8 mouse cellular contexts compared by ENCODE assay signal in the genomic region with DNA sequence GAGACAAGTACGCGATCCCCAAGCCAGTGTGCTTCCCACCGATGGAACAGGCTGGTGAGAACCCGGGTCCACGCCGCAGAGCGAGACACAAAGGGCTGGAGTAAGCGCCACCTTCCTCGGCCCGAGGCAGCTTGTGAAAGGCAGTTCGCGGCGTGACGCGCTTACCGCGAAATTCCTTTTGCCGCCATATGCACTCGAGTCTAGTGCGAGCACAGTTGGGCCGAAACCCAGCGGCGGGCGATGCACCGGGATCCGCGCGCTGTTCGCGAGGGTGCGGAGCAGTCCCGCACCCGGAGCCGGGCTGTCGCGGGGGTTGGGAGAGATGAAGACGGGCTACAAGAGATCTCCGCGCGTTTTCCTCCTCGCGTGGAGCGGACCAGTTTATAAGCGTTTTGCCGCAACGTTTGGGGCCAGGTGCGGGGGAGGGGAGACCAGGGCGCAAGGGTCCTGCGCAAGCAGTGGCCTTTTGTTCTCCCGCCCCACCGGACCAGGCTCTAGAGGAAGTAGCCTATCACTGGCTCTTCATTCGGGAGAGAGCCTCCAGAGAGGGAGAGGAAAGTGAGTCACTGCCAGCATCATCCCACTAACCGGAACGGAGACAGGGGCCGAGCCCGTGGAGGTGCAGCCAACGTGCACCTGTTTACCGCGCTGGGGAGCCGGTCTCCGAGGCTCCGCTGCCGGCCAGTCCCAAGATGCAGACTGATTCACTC. TPM values are rescaled to one million over a fixed set of nuclear protein-coding genes. Genes with fewer than 3 reads are reported as not detected.
A peak's percentile ranks its signal among the peaks of the same experiment; 100 is the strongest.
DNase-seq lines count a peak whose midpoint lies in the region; ATAC-seq and TF ChIP-seq lines count a peak whose summit lies in the region.

No protein-coding gene starts in this region.

- H3K9me3 ChIP-seq in embryonic facial prominence, embryonic 14.5 days (ENCODE audit: control insufficient read depth, low read length): no peaks in the 10 kb centered on the region
- H3K9me3 ChIP-seq in heart, embryonic 15.5 days (replicated peaks): no peaks in the 10 kb centered on the region
- H3K9me3 ChIP-seq in neural tube, embryonic 13.5 days: no peaks in the 10 kb centered on the region

- peak; percentile 64 for ATAC-seq in embryonic facial prominence, embryonic 14.5 days (ENCODE audit: low read depth)
- peak; percentile 77 for ATAC-seq in heart, embryonic 15.5 days (replicated peaks; ENCODE audit: insufficient number of reproducible peaks, insufficient read depth, low FRiP score, low read depth)
- ATAC-seq in neural tube, embryonic 13.5 days (ENCODE audit: low read depth): peak; percentile 68

- TF ChIP-seq POLR2A in bone marrow macrophage, adult 2 months (IDR thresholded peaks at IDR 0.05; ENCODE audit: borderline replicate concordance, low read depth, low read length): no peak
- peak; percentile 18; the same call in 1 of the 2 replicates for TF ChIP-seq POLR2A in lung, adult 2 months (IDR thresholded peaks at IDR 0.05; ENCODE audit: borderline replicate concordance, extremely low read depth, low read depth, low read length)

- peak; percentile 80 for DNase-seq in CD4-positive helper T cell, adult 2 months (ENCODE audit: low read depth, low spot score)
- DNase-seq in embryonic facial prominence, embryonic 14.5 days (ENCODE audit: low spot score): peak; percentile 82
- DNase-seq in layer of hippocampus, adult 2 months (ENCODE audit: low spot score in 2 of 2): peak; percentile 50 to 56
- peak; percentile 46 for DNase-seq in lung, adult 2 months
- peak; percentile 58 for DNase-seq in telencephalon, adult 2 months (ENCODE audit: low read depth, low spot score)

- H3K27me3 ChIP-seq in embryonic facial prominence, embryonic 14.5 days (replicated peaks; ENCODE audit: control insufficient read depth, insufficient read depth, low read length): no peaks in the 10 kb centered on the region
- no peaks in the 10 kb centered on the region for H3K27me3 ChIP-seq in heart, embryonic 15.5 days
- no peaks in the 10 kb centered on the region for H3K27me3 ChIP-seq in neural tube, embryonic 13.5 days

- H3K4me2 ChIP-seq in embryonic facial prominence, embryonic 14.5 days (ENCODE audit: low read depth, low read length): peak overlapping the region; percentile 94
- peak overlapping the region; percentile 91 for H3K4me2 ChIP-seq in heart, embryonic 15.5 days
- peak overlapping the region; percentile 85 for H3K4me2 ChIP-seq in neural tube, embryonic 13.5 days

- H3K27ac ChIP-seq in bone marrow macrophage, adult 2 months (ENCODE audit: insufficient read depth, low read depth, low read length): peak overlapping the region; percentile 84
- H3K27ac ChIP-seq in embryonic facial prominence, embryonic 14.5 days (replicated peaks; ENCODE audit: low read depth, low read length): peak overlapping the region; percentile 94
- H3K27ac ChIP-seq in heart, embryonic 15.5 days: peak overlapping the region; percentile 98
- peak overlapping the region; percentile 97 for H3K27ac ChIP-seq in layer of hippocampus, adult 2 months
- H3K27ac ChIP-seq in neural tube, embryonic 13.5 days (replicated peaks): peak overlapping the region; percentile 100

- 0 out of 2 replicates have a peak, but pooled peaks cover 4% of the 10 kb centered on the region for H3K36me3 ChIP-seq in embryonic facial prominence, embryonic 14.5 days (ENCODE audit: control insufficient read depth, insufficient read depth, low read length)
- 0 out of 2 replicates have a peak, but pooled peaks cover 4% of the 10 kb centered on the region for H3K36me3 ChIP-seq in heart, embryonic 15.5 days
- H3K36me3 ChIP-seq in neural tube, embryonic 13.5 days: peaks cover 14% of the 10 kb centered on the region

- TF ChIP-seq CTCF in bone marrow macrophage, adult 2 months (IDR thresholded peaks at IDR 0.05; ENCODE audit: low read depth, low read length): no peak
- TF ChIP-seq CTCF in layer of hippocampus, adult 2 months (conservative IDR thresholded peaks at IDR 0.05): no peak
- no peak for TF ChIP-seq CTCF in lung, adult 2 months (IDR thresholded peaks at IDR 0.05; ENCODE audit: insufficient read depth, low read length)

- peak overlapping the region; percentile 87 for H3K4me3 ChIP-seq in bone marrow macrophage, adult 2 months (ENCODE audit: insufficient read depth, low read length)
- peak overlapping the region; percentile 79 for H3K4me3 ChIP-seq in embryonic facial prominence, embryonic 14.5 days (ENCODE audit: low read depth, low read length)
- peak overlapping the region; percentile 89 for H3K4me3 ChIP-seq in heart, embryonic 15.5 days
- H3K4me3 ChIP-seq in layer of hippocampus, adult 2 months: peak overlapping the region; percentile 73
- peak overlapping the region; percentile 75 for H3K4me3 ChIP-seq in lung, adult 2 months (replicated peaks; ENCODE audit: extremely low read depth, low read depth, low read length)
- peak overlapping the region; percentile 89 for H3K4me3 ChIP-seq in neural tube, embryonic 13.5 days

- peaks cover 23% of the 10 kb centered on the region for H3K4me1 ChIP-seq in bone marrow macrophage, adult 2 months (ENCODE audit: control insufficient read depth, insufficient read depth, low read length)
- H3K4me1 ChIP-seq in embryonic facial prominence, embryonic 14.5 days (ENCODE audit: control insufficient read depth, insufficient read depth, low read length): peaks cover 19% of the 10 kb centered on the region
- peaks cover 26% of the 10 kb centered on the region for H3K4me1 ChIP-seq in heart, embryonic 15.5 days (replicated peaks)
- H3K4me1 ChIP-seq in lung, adult 2 months (ENCODE audit: control insufficient read depth, insufficient read depth, low read length): peaks cover 6% of the 10 kb centered on the region; the same call in 1 of the 2 replicates
- H3K4me1 ChIP-seq in neural tube, embryonic 13.5 days (replicated peaks): peaks cover 37% of the 10 kb centered on the region

- peak overlapping the region; percentile 90 for H3K9ac ChIP-seq in embryonic facial prominence, embryonic 14.5 days (ENCODE audit: low read depth, low read length)
- H3K9ac ChIP-seq in heart, embryonic 15.5 days: peak overlapping the region; percentile 90
- H3K9ac ChIP-seq in neural tube, embryonic 13.5 days: peak overlapping the region; percentile 100

- under 1% methylated on average over 47 of the region's 63 CpGs for WGBS in embryonic facial prominence, embryonic 14.5 days
- WGBS in heart, embryonic 15.5 days: under 1% methylated on average over 63 of the region's 63 CpGs
- whole genome bisulfite sequencing in lung, adult 2 months: under 1% methylated on average over 63 of the region's 63 CpGs
- WGBS in neural tube, embryonic 13.5 days: 0% methylated on average over 63 of the region's 63 CpGs

RNA-seq across cellular contexts. Expression of a gene that starts 1.4 kb away (rescaled TPM):
- 26.2 and 31.5 TPM in 2 replicates for polyA plus RNA-seq in bone marrow macrophage, adult 2 months (2012; ENCODE audit: insufficient read depth, insufficient read length, missing spikeins)
- polyA plus RNA-seq in embryonic facial prominence, embryonic 14.5 days (2014; fragmentation: Nextera tagmentation; extraction: Ambion mirVana): 46.1 and 56.2 TPM in 2 replicates
- polyA plus RNA-seq in heart, embryonic 15.5 days (2015; fragmentation: Nextera tagmentation; extraction: Ambion mirVana): 66.1 and 67.8 TPM in 2 replicates
- 10 to 100 TPM; 78.9 to 80.9 TPM for total RNA-seq in layer of hippocampus, adult 2 months (2021)
- polyA plus RNA-seq in lung, adult 2 months (2012; rRNA removed): 17.6 and 19.9 TPM in 2 replicates
- 140 and 158 TPM in 2 replicates for polyA plus RNA-seq in neural tube, embryonic 13.5 days (2015; fragmentation: Nextera tagmentation; extraction: Ambion mirVana)

RNA-seq across cellular contexts. Expression of a gene that starts 58.3 kb away (rescaled TPM):
- 80.7 and 83.9 TPM in 2 replicates for polyA plus RNA-seq in bone marrow macrophage, adult 2 months (2012; ENCODE audit: insufficient read depth, insufficient read length, missing spikeins)
- 141 and 147 TPM in 2 replicates for polyA plus RNA-seq in embryonic facial prominence, embryonic 14.5 days (2014; fragmentation: Nextera tagmentation; extraction: Ambion mirVana)
- 158 and 170 TPM in 2 replicates for polyA plus RNA-seq in heart, embryonic 15.5 days (2015; fragmentation: Nextera tagmentation; extraction: Ambion mirVana)
- 10 to 100 TPM; 73.5 to 78.1 TPM for total RNA-seq in layer of hippocampus, adult 2 months (2021)
- 23.0 and 37.9 TPM in 2 replicates for polyA plus RNA-seq in lung, adult 2 months (2012; rRNA removed)
- polyA plus RNA-seq in neural tube, embryonic 13.5 days (2015; fragmentation: Nextera tagmentation; extraction: Ambion mirVana): 118 and 142 TPM in 2 replicates

Comparison
In these comparisons a context has a peak if more than half of its experiments do, and no peak if none do; other contexts are left out.
1. Peak in every context shown above with its lines: DNase-seq, ATAC-seq, H3K4me3 ChIP-seq and H3K27ac ChIP-seq.